Mouse (Mus musculus) spleen, adult 2 months (tissue): ENCODE data around the gene Gm28434. TPM values are rescaled to one million over a fixed set of nuclear protein-coding genes. Genes with fewer than 3 reads are reported as not detected.

Source experiments
- DNase-seq, 2 experiments: peaks; one replicate each; pipeline versions ENCODE4 v3.0.0 to v3.0.0-alpha.2; 2012 to 2021; ENCODE audit warnings: low spot score in 2 of 2, low read depth in 1 of 2
- H3K27ac ChIP-seq: fragments of 200-500 bp; 2 replicates; pipeline ENCODE4 v1.5.1; 2012; ENCODE audit warnings: low read length, inconsistent platforms; ENCODE audit not compliant: insufficient read depth
- H3K27me3 ChIP-seq: fragments of 200-500 bp; 2 replicates; pipeline ENCODE4 v1.6.1; 2012; ENCODE audit warnings: mild to moderate bottlenecking, moderate library complexity, low read length, inconsistent platforms; ENCODE audit not compliant: control insufficient read depth, insufficient read depth
- H3K36me3 ChIP-seq: fragments of 200-500 bp; 2 replicates; pipeline ENCODE4 v1.6.1; 2012; ENCODE audit warnings: mild to moderate bottlenecking, low read length, inconsistent platforms; ENCODE audit not compliant: control insufficient read depth, insufficient read depth
- H3K4me1 ChIP-seq: fragments of 200-500 bp; 2 replicates; pipeline ENCODE4 v1.6.1; 2011; ENCODE audit warnings: inconsistent platforms; ENCODE audit not compliant: control insufficient read depth, insufficient read depth, insufficient read length
- H3K4me3 ChIP-seq: fragments of 200-500 bp; 2 replicates; pipeline ENCODE4 v1.5.1; 2011; ENCODE audit warnings: mild to moderate bottlenecking, inconsistent platforms; ENCODE audit not compliant: insufficient read depth, insufficient read length; ENCODE audit errors: extremely low read depth
- CTCF ChIP-seq: fragments of 200-500 bp; IDR thresholded peaks from 2 replicates; pipeline ENCODE4 v1.5.1; 2011; ENCODE audit warnings: mild to moderate bottlenecking, inconsistent platforms; ENCODE audit not compliant: insufficient read depth, insufficient read length, insufficient replicate concordance; ENCODE audit errors: extremely low read depth
- POLR2A ChIP-seq: fragments of 200-500 bp; IDR thresholded peaks from 2 replicates; pipeline ENCODE4 v1.6.1; 2011; ENCODE audit warnings: low read depth, low read length, inconsistent platforms
- WGBS: fragments of 180-500 bp; shearing (Covaris S2); methylation state at CpG from one replicate; pipeline ENCODE4 v1.1.7; 2018; 5-methylcytosine and 5-hydroxymethylcytosine counted together
- polyA plus RNA-seq: library from polyadenylated mRNA; depleted of rRNA; stranded (reverse); fragments of >200 nt; gene quantifications from 2 replicates; pipeline ENCODE4 v1.2.3, GENCODE M21; 2012; rRNA removed

Gm28434 gene
- polyA plus RNA-seq, 1 experiment = not detected

DNA sequence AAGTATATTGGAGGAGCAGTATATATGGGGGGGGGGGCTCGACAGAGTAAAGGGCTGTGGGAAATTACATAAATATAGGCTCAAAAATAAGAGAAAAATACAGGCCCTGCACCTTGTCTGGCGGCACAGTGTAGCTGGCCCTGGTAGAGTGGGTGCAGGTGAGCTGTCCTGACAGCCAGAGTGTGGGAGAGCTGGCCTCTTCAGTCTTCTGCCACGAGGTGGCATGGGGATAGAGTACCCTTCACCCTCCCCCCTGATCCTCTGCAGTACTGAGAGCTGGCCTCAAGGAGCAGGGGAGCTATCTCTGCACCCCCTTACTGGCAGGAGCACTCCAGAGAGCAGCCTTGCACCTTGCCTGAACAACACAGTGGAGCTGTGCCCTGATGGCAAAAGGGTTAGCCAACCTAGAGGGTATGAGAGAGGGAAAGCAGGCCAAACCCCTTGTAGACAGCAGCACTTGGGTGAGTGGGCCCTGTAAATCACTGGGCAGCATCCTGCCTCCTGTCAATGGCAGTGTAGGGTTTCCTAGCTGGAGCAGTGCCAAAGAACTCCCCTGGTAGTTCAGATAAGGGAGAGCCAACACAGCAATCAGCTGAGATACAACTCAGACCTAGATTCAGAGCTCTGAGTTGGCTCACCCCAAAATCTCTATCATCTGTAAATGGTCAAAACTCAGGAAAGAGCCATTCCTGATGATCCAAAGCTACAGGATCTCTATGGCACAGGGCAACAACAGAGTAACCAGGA, 13.3 kb downstream of the Gm28434 start:
- 49% methylated on average over 3 of the region's 3 CpGs for WGBS
- Histone ChIP-seq H3K36me3 (no peaks in the 10 kb centered on the region), H3K27ac (no peak overlapping the region), H3K4me1 (no peaks in the 10 kb centered on the region), H3K27me3 (no peaks in the 10 kb centered on the region), H3K4me3 (no peak overlapping the region)
- DNase-seq = no peak
- TF ChIP-seq POLR2A = no peak
- TF ChIP-seq CTCF = no peak

DNA sequence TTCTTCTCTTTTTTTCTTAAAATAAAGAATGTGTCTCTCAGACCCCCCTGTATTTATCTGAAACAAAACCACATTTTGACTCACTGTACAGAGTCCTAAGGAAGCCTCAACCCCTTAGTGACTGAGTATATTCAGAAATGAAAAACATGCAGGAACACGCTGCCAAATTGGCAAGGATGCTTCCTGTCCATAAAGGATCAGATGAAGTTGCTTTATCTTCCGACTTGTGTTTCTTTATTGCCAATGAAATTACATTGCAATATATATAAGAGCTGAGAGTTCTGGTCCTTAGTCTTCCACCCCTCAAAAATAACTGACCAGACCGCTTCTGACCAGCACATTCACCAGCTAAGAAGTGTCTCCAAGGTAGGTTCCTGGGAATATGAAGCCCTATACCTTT, 32.9 kb downstream of the Gm28434 start, which contains the start of gene Smr3a:
TSS of gene Smr3a (plus strand) at position 301 of the 400 bp plus-strand sequence.
- H3K4me3 ChIP-seq = no peak within 1 kb of the TSS
- H3K4me1 ChIP-seq = no peaks in the 10 kb centered on the region
- TF ChIP-seq POLR2A (no peak), CTCF (no peak)
- DNase-seq = no peak
- 86% methylated on average over 3 of the region's 3 CpGs for WGBS
- no peaks in the 10 kb centered on the region for H3K27me3 ChIP-seq
- H3K36me3 ChIP-seq = no peaks in the 10 kb centered on the region
- no peak within 1 kb of the TSS for H3K27ac ChIP-seq

DNA sequence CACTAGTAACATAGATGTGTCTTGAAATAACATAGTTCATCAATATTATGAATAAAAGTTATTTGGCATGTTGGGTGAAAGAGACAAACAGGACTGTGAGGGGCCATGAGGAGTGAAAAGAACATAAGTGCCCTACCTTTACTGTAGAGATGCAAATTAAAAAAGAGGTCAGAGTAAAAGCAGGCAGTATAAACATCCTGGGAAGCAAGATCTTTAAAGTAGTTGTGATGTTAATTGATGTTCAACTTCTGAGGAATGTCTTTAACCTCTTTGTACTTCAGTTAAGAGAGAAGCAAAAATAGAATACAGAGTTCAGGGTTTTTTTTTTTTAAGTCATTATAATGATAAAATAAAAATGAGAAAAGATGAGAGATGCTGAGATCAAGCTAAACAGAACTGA, 35.9 kb downstream of the Gm28434 start:
- DNase-seq = no peak
- Histone ChIP-seq H3K4me1 (no peaks in the 10 kb centered on the region), H3K27me3 (no peaks in the 10 kb centered on the region), H3K36me3 (no peaks in the 10 kb centered on the region), H3K4me3 (no peak overlapping the region), H3K27ac (no peak overlapping the region)
- no peak for TF ChIP-seq POLR2A
- TF ChIP-seq CTCF = no peak

Other genes starting within 250 kb of the Gm28434 start
- not detected in 2 replicates for gene Csn1s2a, start 194.9 kb upstream of the Gm28434 start, polyA plus RNA-seq
- not detected in 2 replicates for gene Csn1s2b, start 161.4 kb upstream of the Gm28434 start, polyA plus RNA-seq
- not detected in 2 replicates for gene Prr27, start 143.8 kb upstream of the Gm28434 start, polyA plus RNA-seq
- not detected in 2 replicates for gene Odam, start 84.5 kb upstream of the Gm28434 start, polyA plus RNA-seq
- gene Csn3, start 43.9 kb upstream of the Gm28434 start, polyA plus RNA-seq = not detected in 2 replicates
- gene 2310003L06Rik, start 58 bp upstream of the Gm28434 start, polyA plus RNA-seq = not detected in 2 replicates
- not detected in 2 replicates for gene Cabs1, start 9.9 kb downstream of the Gm28434 start, polyA plus RNA-seq
- gene Smr3a, start 33.0 kb downstream of the Gm28434 start, polyA plus RNA-seq = not detected in 2 replicates
- gene Smr2, start 117.0 kb downstream of the Gm28434 start, polyA plus RNA-seq = not detected in 2 replicates
- gene Gm11116, start 142.0 kb downstream of the Gm28434 start, polyA plus RNA-seq = not detected in 2 replicates
- gene Gm11115, start 184.6 kb downstream of the Gm28434 start, polyA plus RNA-seq = not detected in 2 replicates